Mouse (Mus musculus): ENCODE measurements around the gene Zmat1. TPM values are rescaled to one million over a fixed set of nuclear protein-coding genes. Genes with fewer than 3 reads are reported as not detected.

Gene Zmat1
- polyA plus RNA-seq, 1 experiment: 1.0 TPM

DNA sequence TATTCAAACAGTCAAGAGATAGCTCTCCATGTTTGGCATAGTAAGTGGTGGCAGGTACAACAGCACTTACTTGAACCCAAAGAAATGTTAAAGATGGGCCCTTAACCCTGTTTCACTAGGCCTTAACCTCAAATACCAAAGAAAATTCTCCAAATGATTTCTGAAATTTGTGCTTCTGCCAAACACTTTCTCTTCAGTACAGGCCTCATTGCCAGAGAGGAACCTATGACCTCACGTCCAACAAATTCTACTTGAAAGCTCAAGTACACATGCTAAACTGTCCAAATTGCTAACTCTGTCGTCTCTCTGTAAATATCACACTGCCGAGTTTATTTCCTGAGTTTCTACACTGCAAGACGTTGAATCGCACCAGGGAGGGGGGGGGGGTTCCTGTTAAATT lies 988 bp downstream of the Zmat1 start:
- Histone ChIP-seq H3K27me3 (ENCODE audit: control insufficient read depth, insufficient read depth, low read length, poor library complexity, severe bottlenecking) (no peaks in the 10 kb centered on the region), H3K36me3 (ENCODE audit: control insufficient read depth, insufficient read depth, low read length, poor library complexity, severe bottlenecking) (no peaks in the 10 kb centered on the region), H3K27ac (ENCODE audit: insufficient read depth, low read length) (no peak overlapping the region), H3K4me3 (ENCODE audit: low read depth, low read length) (no peak overlapping the region), H3K9me3 (replicated peaks; ENCODE audit: control insufficient read depth, insufficient read depth, low read length, poor library complexity, severe bottlenecking) (no peaks in the 10 kb centered on the region), H3K9ac (ENCODE audit: low read depth, poor library complexity, severe bottlenecking) (no peak overlapping the region), H3K4me1 (ENCODE audit: control insufficient read depth, insufficient read depth, low read length) (no peaks in the 10 kb centered on the region)
- no peak for TF ChIP-seq CTCF (IDR thresholded peaks at IDR 0.05; ENCODE audit: low read depth, low read length)
- no peak for TF ChIP-seq POLR2A (IDR thresholded peaks at IDR 0.05; ENCODE audit: insufficient read depth, low read length)
- no peak for TF ChIP-seq EP300 (IDR thresholded peaks at IDR 0.05; ENCODE audit: insufficient read depth, low read depth, low read length)

DNA sequence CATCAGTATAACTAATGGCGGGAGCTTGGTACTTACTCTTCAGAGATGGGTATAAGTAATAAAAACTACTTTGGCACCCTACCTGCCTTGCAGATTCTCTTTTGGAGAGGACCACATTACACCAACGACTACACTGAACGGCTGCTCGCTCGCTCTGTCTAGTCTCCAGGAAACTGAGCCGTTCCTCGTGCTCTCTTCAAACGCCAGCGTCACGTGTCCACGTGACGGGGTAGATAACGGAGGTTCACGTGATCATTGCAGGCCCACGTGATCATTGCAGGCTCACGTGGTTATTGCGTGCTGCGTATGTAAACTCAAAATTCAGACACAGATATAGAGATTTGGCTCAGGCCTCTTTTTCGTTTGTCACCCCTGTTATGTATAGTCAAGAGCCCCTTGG lies 44.5 kb downstream of the Zmat1 start, which contains the start of gene Nxf2:
Gene Nxf2 (minus strand): TSS at position 209 of the 400 bp plus-strand sequence.
- Histone ChIP-seq H3K27ac (ENCODE audit: insufficient read depth, low read length) (no peak within 1 kb of the TSS), H3K4me3 (ENCODE audit: low read depth, low read length) (peak within 1 kb of the TSS; percentile 55), H3K9me3 (replicated peaks; ENCODE audit: control insufficient read depth, insufficient read depth, low read length, poor library complexity, severe bottlenecking) (no peaks in the 10 kb centered on the region), H3K27me3 (ENCODE audit: control insufficient read depth, insufficient read depth, low read length, poor library complexity, severe bottlenecking) (no peaks in the 10 kb centered on the region), H3K36me3 (ENCODE audit: control insufficient read depth, insufficient read depth, low read length, poor library complexity, severe bottlenecking) (no peaks in the 10 kb centered on the region), H3K4me1 (ENCODE audit: control insufficient read depth, insufficient read depth, low read length) (no peaks in the 10 kb centered on the region), H3K9ac (ENCODE audit: low read depth, poor library complexity, severe bottlenecking) (peak within 1 kb of the TSS; percentile 41; the same call in 1 of the 2 replicates)
- TF ChIP-seq POLR2A (IDR thresholded peaks at IDR 0.05; ENCODE audit: insufficient read depth, low read length): no peak
- no peak for TF ChIP-seq CTCF (IDR thresholded peaks at IDR 0.05; ENCODE audit: low read depth, low read length)
- no peak for TF ChIP-seq EP300 (IDR thresholded peaks at IDR 0.05; ENCODE audit: insufficient read depth, low read depth, low read length)

DNA sequence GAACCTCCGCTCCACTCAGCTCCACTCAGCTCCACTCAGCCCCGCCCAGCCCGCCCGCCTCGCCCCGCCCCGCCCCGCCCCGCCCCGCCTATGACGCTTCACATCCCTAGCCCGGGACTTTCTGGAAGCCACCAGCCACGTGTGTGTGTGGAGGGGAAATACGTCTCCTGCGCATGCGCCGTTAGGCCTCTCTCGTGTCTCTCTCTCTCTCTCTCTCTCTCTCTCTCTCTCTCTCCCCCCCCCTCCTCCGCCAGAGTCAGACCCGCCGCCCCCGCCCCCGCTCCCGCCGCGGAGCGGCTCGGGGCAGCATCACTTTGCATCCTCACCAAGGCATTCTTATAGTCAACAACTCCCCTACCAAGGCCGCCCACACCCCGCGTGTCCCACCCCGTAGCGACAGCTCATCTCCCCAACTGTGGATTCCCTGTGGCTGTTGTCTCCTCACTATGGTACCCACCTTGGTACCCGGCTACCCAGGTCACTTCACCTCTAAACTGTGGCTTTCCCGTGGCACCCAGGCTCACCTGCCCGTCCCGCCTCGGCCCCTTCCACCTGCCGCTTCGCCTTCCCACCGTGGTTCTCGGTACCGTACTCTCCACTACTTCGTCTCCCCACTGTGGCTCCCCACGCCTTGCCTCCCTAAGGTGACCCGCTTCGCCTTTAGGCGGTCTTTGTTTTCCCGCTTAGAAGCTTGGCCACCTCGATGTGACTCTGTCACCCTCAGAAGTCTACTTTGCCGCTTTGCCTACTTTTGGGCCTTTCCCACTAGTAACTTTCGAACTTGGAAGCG lies 45.5 kb downstream of the Zmat1 start:
- Histone ChIP-seq H3K4me3 (ENCODE audit: low read depth, low read length) (peak overlapping the region; percentile 55), H3K36me3 (ENCODE audit: control insufficient read depth, insufficient read depth, low read length, poor library complexity, severe bottlenecking) (no peaks in the 10 kb centered on the region), H3K9ac (ENCODE audit: low read depth, poor library complexity, severe bottlenecking) (peak overlapping the region; percentile 41; the same call in 1 of the 2 replicates), H3K4me1 (ENCODE audit: control insufficient read depth, insufficient read depth, low read length) (no peaks in the 10 kb centered on the region), H3K27ac (ENCODE audit: insufficient read depth, low read length) (no peak overlapping the region), H3K27me3 (ENCODE audit: control insufficient read depth, insufficient read depth, low read length, poor library complexity, severe bottlenecking) (no peaks in the 10 kb centered on the region), H3K9me3 (replicated peaks; ENCODE audit: control insufficient read depth, insufficient read depth, low read length, poor library complexity, severe bottlenecking) (no peaks in the 10 kb centered on the region; the same call in 1 of the 2 replicates)
- no peak for TF ChIP-seq EP300 (IDR thresholded peaks at IDR 0.05; ENCODE audit: insufficient read depth, low read depth, low read length)
- no peak for TF ChIP-seq POLR2A (IDR thresholded peaks at IDR 0.05; ENCODE audit: insufficient read depth, low read length)
- no peak for TF ChIP-seq CTCF (IDR thresholded peaks at IDR 0.05; ENCODE audit: low read depth, low read length)

DNA sequence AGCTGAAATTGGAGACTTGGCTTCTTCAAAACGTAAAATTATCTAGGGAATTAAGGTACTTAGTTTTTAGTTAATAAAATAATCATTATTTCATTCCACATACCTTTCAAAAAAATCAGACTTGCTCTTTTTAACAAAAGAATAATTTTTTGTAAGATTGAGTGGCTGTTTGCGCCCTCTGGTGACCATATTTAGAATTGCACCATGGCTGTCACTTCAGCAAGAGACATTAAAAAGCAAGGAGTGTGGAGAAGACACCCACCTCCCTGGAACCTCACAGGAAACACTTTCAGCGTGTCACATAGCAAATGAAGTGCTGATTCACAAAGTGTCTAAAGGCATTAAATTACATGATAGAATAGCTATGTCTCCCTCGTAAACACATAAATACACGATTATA lies 78.6 kb downstream of the Zmat1 start:
- no peaks in the 10 kb centered on the region for H3K4me1 ChIP-seq (ENCODE audit: control insufficient read depth, insufficient read depth, low read length)
- H3K4me3 ChIP-seq (ENCODE audit: low read depth, low read length): no peak overlapping the region
- H3K9me3 ChIP-seq (replicated peaks; ENCODE audit: control insufficient read depth, insufficient read depth, low read length, poor library complexity, severe bottlenecking): no peaks in the 10 kb centered on the region
- TF ChIP-seq EP300 (IDR thresholded peaks at IDR 0.05; ENCODE audit: insufficient read depth, low read depth, low read length) (no peak), POLR2A (IDR thresholded peaks at IDR 0.05; ENCODE audit: insufficient read depth, low read length) (no peak), CTCF (IDR thresholded peaks at IDR 0.05; ENCODE audit: low read depth, low read length) (no peak)
- no peak overlapping the region for H3K9ac ChIP-seq (ENCODE audit: low read depth, poor library complexity, severe bottlenecking)
- no peaks in the 10 kb centered on the region for H3K36me3 ChIP-seq (ENCODE audit: control insufficient read depth, insufficient read depth, low read length, poor library complexity, severe bottlenecking)
- H3K27ac ChIP-seq (ENCODE audit: insufficient read depth, low read length): no peak overlapping the region
- H3K27me3 ChIP-seq (ENCODE audit: control insufficient read depth, insufficient read depth, low read length, poor library complexity, severe bottlenecking): no peaks in the 10 kb centered on the region

DNA sequence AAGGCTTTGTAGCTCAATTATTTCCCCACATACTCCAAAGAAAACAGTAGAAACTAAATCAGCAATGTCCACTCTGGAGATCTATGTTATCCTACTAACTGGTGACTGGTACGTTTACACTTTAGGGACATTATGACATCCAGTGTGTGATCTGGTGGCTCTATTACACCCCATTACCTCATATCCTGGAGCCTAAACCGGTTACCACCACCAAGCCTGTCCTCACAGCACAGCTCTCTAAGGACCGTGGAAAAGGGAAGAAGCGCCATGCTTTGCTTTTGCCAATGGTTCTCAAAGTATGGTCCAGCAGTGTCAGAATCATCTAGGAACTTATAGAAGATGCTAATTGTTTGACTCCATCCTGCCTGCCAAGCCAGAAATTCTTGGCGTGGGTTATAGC lies 79.1 kb downstream of the Zmat1 start:
- no peaks in the 10 kb centered on the region for H3K27me3 ChIP-seq (ENCODE audit: control insufficient read depth, insufficient read depth, low read length, poor library complexity, severe bottlenecking)
- H3K4me1 ChIP-seq (ENCODE audit: control insufficient read depth, insufficient read depth, low read length): no peaks in the 10 kb centered on the region
- H3K9me3 ChIP-seq (replicated peaks; ENCODE audit: control insufficient read depth, insufficient read depth, low read length, poor library complexity, severe bottlenecking): no peaks in the 10 kb centered on the region
- H3K36me3 ChIP-seq (ENCODE audit: control insufficient read depth, insufficient read depth, low read length, poor library complexity, severe bottlenecking): no peaks in the 10 kb centered on the region
- H3K9ac ChIP-seq (ENCODE audit: low read depth, poor library complexity, severe bottlenecking): no peak overlapping the region
- no peak overlapping the region for H3K4me3 ChIP-seq (ENCODE audit: low read depth, low read length)
- H3K27ac ChIP-seq (ENCODE audit: insufficient read depth, low read length): no peak overlapping the region
- TF ChIP-seq EP300 (IDR thresholded peaks at IDR 0.05; ENCODE audit: insufficient read depth, low read depth, low read length): no peak
- no peak for TF ChIP-seq POLR2A (IDR thresholded peaks at IDR 0.05; ENCODE audit: insufficient read depth, low read length)
- TF ChIP-seq CTCF (IDR thresholded peaks at IDR 0.05; ENCODE audit: low read depth, low read length): no peak

DNA sequence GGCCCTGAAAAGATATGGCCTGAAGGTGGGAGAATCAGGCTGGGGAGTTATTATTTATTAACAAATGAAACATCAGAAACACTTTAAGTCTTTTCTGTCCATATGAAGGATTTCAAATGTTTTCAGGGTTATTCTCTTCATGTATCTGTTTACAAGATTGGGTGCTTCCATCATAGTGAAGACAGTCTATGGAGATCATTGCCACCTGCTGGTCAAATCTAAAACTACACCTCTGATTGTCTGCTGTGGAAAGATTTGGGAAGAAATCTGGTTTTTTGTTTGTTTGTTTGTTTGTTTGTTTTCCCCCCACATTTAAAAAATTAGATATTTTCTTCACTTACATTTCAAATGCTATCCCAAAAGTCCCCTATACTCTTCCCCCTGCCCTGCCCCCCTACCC lies 84.0 kb downstream of the Zmat1 start:
- H3K36me3 ChIP-seq (ENCODE audit: control insufficient read depth, insufficient read depth, low read length, poor library complexity, severe bottlenecking): no peaks in the 10 kb centered on the region
- H3K9me3 ChIP-seq (replicated peaks; ENCODE audit: control insufficient read depth, insufficient read depth, low read length, poor library complexity, severe bottlenecking): no peaks in the 10 kb centered on the region
- no peaks in the 10 kb centered on the region for H3K4me1 ChIP-seq (ENCODE audit: control insufficient read depth, insufficient read depth, low read length)
- H3K27ac ChIP-seq (ENCODE audit: insufficient read depth, low read length): no peak overlapping the region
- no peak overlapping the region for H3K4me3 ChIP-seq (ENCODE audit: low read depth, low read length)
- TF ChIP-seq POLR2A (IDR thresholded peaks at IDR 0.05; ENCODE audit: insufficient read depth, low read length): no peak
- TF ChIP-seq CTCF (IDR thresholded peaks at IDR 0.05; ENCODE audit: low read depth, low read length): no peak
- no peak for TF ChIP-seq EP300 (IDR thresholded peaks at IDR 0.05; ENCODE audit: insufficient read depth, low read depth, low read length)
- no peaks in the 10 kb centered on the region for H3K27me3 ChIP-seq (ENCODE audit: control insufficient read depth, insufficient read depth, low read length, poor library complexity, severe bottlenecking)
- no peak overlapping the region for H3K9ac ChIP-seq (ENCODE audit: low read depth, poor library complexity, severe bottlenecking)

Measured in ES-Bruce4 (cell line).